Mouse (Mus musculus): Measurements from ENCODE around the gene Itprip.

The Itprip gene

GRCm38 (mm10) chr19:47885886-47886285 lies 33.2 kb downstream of the Itprip start:
- DNase-seq (ENCODE audit: low read depth, low spot score), result no peak

DNA sequence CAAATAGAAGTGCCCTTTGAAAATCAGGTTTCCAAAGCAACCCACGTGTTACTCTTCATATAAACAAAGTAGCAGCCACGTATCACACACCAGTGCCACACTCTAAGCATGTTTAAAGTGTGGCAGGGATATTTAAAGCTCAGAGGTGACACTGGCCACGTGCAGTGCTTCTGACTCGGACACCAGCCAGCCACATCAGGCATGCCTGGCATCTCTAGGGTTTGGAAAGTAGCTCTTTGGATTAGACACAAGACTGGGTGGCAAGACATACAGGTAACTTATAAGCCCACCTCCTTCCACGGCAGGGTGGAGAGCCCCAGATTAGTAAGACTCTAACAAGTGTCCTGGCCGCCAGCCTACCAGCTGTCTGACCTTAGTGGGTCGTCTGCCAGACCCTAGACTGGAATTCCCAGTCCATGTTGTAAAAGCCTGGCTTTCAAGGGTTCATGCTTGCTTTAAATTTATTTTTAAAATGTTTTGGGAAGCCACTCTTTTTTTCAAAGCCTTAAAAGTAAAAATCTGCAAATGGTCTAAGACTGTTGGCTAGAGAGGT lies 33.8 kb downstream of the Itprip start:
- DNase-seq (ENCODE audit: low read depth, low spot score), result no peak

- no peak for DNase-seq (ENCODE audit: low read depth, low spot score)
Measured at GRCm38 (mm10) chr19:47884296-47885085, 34.6 kb downstream of the Itprip start.

- no peak for DNase-seq (ENCODE audit: low read depth, low spot score)
Measured at GRCm38 (mm10) chr19:47882882-47883254, 36.2 kb downstream of the Itprip start.

GRCm38 (mm10) chr19:47882151-47882881 lies 36.8 kb downstream of the Itprip start:
- DNase-seq (ENCODE audit: low read depth, low spot score), result peak; percentile 93

- DNase-seq (ENCODE audit: low read depth, low spot score), result no peak
Measured at GRCm38 (mm10) chr19:47881538-47881937, 37.6 kb downstream of the Itprip start.

DNA sequence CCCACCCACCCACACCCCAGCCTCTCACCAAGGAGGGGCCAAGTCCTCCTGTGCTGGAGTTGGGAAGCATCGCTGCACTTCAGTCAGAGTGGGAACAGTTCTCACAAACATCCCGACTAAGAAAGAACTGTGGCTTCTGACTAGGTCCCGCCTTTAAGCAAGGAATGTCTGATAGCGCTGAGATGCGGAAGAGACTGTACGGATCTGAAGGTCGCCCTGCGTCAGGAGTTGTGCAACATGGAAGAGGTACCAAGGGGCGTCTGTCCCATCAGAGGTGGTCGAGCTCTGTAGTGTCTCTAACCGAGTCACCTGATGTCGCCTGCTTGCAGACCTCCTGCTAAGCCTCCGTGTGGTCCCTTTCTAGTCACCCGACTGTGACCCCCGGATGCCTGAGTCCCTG lies 42.8 kb downstream of the Itprip start:
- DNase-seq (ENCODE audit: low read depth, low spot score), result peak; percentile 30

DNA sequence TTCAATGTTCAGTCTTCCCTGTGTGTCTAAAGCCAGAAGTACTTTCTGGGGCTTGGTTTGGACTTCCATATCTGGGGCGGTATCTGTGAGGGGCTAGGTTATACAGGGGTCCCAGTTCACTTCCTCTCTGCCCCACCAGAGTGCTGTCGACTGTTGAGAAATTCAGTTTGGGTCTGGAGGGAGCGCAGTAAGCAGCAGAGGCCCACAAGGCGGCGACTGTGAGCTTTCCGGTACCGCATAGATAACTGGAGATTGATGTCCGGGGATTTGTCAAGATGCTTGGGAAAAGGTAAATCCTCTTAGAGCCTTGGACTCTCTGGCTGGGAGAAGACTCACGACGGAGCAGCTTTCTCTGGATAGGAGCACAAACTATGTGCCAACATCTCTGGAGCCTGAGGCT lies 47.6 kb downstream of the Itprip start:
- no peak for DNase-seq (ENCODE audit: low read depth, low spot score)

GRCm38 (mm10) chr19:47870102-47870666 lies 48.9 kb downstream of the Itprip start:
- DNase-seq (ENCODE audit: low read depth, low spot score), result no peak

- no peak for DNase-seq (ENCODE audit: low read depth, low spot score)
Measured at GRCm38 (mm10) chr19:47869516-47869915, 49.6 kb downstream of the Itprip start.

DNA sequence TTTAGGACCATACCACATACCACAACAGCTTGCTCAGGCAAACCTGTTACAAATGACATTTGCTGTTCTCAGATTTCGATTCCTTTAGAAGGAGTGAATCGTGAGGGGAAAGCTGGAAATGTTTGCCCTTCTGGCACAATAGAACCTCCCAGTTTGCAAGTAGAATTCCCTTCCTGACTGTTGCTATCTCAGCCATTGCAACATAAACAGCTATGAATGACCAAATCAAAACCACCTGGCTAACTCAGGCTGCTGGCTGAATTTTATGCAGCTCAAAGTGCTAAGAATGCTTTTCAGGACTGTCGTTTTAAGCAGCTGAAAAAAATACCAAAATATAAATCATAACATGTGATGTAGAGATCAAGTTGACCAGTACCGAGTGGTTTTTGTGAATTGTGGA lies 50.1 kb downstream of the Itprip start:
- DNase-seq (ENCODE audit: low read depth, low spot score), result no peak

DNA sequence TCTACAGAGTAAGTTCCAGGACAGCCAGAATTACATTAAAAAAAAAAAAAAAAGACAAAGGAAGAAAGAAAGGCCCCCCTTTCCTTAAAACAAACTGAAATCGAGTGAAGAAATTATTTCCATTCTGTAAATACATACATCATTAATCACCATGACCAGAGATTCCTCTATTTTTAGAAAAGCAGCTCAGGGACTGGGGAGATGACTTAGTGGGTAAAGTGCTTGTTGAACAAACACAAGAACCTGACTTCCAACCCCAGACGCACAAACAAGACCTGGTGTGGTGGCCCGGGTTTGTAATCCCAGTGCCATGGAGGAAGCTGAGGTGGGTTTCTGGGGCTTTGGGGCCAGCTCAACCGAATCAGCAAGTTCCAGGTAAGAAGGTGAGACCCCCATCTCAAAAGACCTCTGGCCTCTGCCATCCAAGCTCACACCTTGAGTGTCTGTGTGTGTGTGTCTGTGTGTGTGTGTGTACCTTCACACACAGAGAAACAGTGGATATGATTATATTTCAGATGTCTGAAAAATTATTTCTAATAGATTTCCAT lies 51.4 kb downstream of the Itprip start:
- no peak for DNase-seq (ENCODE audit: low read depth, low spot score)

DNA sequence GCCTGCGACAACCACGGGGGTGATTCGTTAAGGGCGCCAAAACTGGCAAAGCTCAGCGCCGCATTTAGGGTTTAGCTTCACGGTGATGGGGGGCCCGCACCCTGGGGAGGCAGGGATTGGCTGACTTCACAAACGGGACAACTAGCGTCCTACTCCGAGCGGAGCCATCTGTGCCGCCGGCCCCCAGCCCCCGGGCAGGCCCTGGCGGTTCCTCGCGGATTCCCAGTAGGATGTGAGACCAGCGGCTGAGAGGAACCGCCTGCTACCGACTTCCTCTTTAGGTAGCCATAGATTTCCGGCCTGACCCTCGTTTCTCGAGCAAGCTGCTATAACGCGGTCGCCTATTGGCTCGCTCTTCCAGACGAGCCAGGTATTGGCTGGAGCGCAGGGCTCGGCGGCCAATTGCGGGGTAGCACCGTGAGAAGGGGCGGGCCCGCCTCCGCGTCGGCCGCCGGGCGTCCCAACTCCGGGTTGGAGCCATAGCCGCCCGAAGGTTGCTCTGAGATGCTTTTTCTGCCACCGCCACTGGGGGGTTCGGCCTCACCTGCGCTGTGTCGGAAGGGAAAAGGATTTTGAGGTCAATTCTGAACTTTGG lies 53.6 kb downstream of the Itprip start, which contains the start of gene Gsto2:
TSS of gene Gsto2 (plus strand) at position 182 of the 595 bp plus-strand sequence.
- peak; percentile 97 for DNase-seq (ENCODE audit: low read depth, low spot score)

DNA sequence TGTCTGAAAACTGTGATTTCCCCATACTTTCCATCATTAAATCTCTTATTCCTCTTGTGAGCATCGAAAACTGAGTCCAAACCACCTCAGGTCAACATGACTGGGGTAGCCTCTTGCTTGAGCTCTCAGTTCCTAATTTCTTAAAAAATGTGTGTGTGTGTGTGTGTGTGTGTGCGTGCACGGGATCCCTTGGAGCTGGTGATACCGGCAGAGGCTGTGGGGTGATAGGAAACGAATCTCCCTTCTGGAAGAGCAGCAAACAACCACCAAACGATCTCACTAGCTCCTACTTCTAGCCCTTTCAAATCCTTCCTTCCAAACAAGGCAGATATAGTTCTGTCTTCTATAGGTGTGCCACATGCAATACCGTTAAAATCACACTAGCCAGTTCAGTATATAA lies 54.4 kb downstream of the Itprip start:
- no peak for DNase-seq (ENCODE audit: low read depth, low spot score)

DNA sequence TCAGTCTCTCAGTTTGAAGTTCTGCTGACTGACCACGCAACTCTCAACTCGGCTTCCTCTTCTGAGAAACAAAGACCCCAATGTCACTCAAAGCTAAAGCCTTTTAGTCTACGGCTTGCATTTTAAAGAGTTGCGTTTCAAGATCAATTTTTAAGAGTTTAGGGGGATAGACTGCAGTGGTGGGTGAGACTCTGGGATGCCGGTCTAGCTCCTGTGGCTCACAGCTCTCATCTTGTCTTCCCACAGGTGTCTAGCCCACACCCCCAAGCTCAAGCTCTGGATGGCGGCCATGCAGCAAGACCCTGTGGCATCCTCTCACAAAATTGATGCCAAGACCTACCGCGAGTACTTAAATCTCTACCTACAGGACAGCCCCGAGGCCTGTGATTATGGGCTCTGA lies 55.0 kb downstream of the Itprip start:
- DNase-seq (ENCODE audit: low read depth, low spot score), result no peak

- no peak for DNase-seq (ENCODE audit: low read depth, low spot score)
Measured at GRCm38 (mm10) chr19:47862581-47862980, 56.5 kb downstream of the Itprip start.

- DNase-seq (ENCODE audit: low read depth, low spot score), result no peak
Measured at GRCm38 (mm10) chr19:47859180-47859579, 59.9 kb downstream of the Itprip start.

- no peak for DNase-seq (ENCODE audit: low read depth, low spot score)
Measured at GRCm38 (mm10) chr19:47857957-47858942, 60.8 kb downstream of the Itprip start.

DNA sequence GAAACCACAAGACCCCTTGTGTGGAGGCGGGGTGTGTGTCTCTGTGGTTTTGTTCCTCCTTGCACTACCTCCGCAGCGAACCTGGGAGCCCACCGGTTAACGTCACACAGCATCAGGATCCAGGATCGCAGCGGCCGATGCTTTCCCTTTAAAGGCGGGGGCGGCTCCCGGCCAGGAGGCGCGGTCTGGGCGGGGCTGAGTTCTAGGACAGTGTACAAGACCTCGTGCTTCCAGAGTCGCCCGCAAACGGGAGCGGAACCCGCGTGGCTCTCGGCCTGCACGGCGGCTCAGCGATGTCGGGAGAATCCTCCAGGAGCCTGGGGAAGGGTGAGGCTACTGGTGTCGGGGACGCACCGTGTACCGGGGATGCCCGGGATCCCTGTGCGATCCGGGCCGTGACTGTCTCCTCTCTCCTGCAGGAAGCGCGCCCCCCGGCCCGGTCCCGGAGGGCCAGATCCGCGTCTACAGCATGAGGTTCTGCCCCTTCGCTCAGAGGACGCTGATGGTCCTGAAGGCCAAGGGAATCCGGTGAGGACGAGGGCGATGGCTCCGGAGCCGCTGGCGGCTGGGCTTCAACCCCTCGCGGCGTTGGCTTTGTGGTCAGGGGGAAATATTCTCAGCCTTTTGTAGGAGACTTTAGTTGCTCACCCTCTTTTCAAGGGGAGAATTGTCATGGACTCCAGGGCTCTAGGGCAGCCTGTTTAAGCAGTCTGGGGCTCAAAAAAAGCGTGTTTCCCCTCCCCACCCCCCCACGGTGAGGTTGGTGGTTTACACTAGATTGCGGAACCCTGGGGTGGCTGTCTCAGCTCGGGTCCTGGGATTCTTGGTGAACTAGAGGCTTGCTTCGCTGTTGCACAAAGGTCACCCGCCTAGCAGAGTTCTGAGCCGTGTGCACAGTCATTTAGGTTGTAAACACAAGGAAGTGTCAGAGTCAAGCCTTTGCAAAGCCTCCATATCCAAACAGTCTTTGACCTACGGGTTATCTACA lies 64.0 kb downstream of the Itprip start, which contains the start of gene Gsto1:
TSS of gene Gsto1 (plus strand) at position 175 of the 988 bp plus-strand sequence.
- peak; percentile 92 for DNase-seq (ENCODE audit: low read depth, low spot score)
